Mouse (Mus musculus) kidney, postnatal 36 days (tissue): Measurements from ENCODE around the gene Vmn2r76.
"Not testable (repeated sequence)": the region's sequence is repeated elsewhere in the genome, so short reads cannot be mapped to it uniquely, and the experiment has no call there.

Experiments
- DNase-seq, 2 experiments: peaks; one replicate each; pipeline ENCODE4 v3.0.0; 2021 to 2022; ENCODE audit warnings: mixed read lengths in 2 of 2

The Vmn2r76 gene

DNA sequence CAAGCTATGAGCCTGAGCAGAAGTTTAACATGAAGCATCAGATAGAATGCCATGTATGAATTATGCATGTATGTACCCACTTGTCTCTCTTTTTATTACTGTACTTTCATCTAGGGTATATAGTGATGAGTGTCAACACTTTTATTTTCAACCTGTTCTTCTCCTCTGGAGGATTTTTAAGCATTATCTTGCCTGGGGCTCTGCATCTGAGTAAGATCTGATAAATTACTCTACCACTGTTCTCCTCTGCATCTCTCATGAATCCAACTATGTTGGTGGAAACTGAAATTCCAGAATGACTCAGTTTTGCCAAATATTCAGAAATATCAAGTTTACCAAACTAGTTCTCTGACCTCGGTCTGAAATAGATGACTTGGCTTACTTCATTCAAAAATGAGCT, at the start of gene Vmn2r76:
Gene Vmn2r76, minus strand, starts transcription at position 101 of the 400 bp plus-strand sequence.
- no peak for DNase-seq

DNA sequence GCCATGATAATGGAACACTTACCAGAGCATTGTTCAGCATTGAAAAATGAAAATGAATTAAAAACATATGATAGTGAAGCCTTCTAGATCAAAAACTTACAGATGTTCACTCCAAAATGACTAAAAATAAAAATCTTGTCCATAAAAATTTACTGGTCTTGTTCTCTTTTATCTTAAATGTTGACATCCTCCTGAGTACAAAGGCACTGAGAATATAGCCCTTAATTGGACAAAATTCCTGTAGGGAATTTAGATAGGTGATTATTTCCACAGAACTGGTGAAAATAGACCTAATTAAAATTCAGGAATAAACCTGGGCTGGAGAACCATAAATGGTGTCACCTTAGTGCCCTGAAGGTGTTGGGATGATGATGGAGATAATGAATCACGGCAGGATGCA, 31.0 kb upstream of the Vmn2r76 start, which contains the start of gene Olfr310:
Gene Olfr310, minus strand, starts transcription at position 101 of the 400 bp plus-strand sequence.
- no peak for DNase-seq

DNA sequence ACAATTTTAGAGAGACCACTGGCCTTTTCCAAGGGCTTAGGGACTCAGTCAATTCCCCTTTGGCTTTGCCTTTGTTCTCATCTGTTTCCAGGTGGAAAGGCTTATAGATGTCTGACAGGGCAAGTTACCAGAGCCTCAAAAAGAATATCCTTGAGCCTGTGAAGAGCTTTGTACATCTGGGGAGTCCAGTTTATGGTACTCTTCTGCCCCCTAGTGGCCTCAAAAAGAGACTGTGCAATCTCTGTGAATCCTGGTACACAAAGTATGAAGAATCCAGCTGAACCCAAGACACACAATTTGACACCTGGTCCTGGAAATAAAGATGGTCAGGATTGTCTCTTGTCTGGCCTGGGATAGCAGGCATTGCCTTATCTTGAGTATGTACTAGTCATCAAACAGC, 34.8 kb downstream of the Vmn2r76 start:
- peak; percentile 2 to 18 for DNase-seq

DNA sequence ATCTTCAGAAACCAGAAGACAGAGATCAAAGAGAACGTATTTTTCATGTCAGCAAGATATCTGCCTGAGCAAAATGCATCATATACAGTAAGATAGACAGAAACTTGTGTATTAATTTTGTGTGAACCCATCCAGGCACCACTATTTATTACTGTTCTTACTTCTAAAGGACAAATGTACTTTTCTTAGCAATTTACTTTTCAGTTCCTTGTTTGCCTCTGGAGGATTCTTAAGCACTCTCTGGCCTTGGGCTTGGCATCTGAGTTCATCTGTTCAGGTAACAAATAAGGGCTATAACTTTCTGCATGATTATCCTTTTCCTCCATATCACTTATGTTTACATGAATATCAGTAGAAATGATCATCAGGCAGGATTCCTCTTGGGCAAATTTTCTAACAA, 74.4 kb downstream of the Vmn2r76 start, which contains the start of gene Vmn2r75:
Gene Vmn2r75, minus strand, starts transcription at position 101 of the 400 bp plus-strand sequence.
- DNase-seq, result not testable (repeated sequence)
